Mouse (Mus musculus) ES-Bruce4 (cell line): ENCODE results near the gene Vmn2r22. TPM values are rescaled to one million over a fixed set of nuclear protein-coding genes. Genes with fewer than 3 reads are reported as not detected.
"Not testable (repeated sequence)": the region's sequence is repeated elsewhere in the genome, so short reads cannot be mapped to it uniquely, and the experiment has no call there.

Experiments
- H3K27ac ChIP-seq: 2 replicates; pipeline ENCODE4 v1.5.1; 2012; ENCODE audit warnings: low read length, inconsistent platforms; ENCODE audit not compliant: insufficient read depth
- H3K27me3 ChIP-seq: 2 replicates; pipeline ENCODE4 v1.6.1; 2012; ENCODE audit warnings: mild to moderate bottlenecking, low read length, inconsistent platforms; ENCODE audit not compliant: control insufficient read depth, poor library complexity, insufficient read depth, severe bottlenecking
- H3K36me3 ChIP-seq: 2 replicates; pipeline ENCODE4 v1.6.1; 2012; ENCODE audit warnings: inconsistent platforms, mild to moderate bottlenecking, low read length, moderate library complexity; ENCODE audit not compliant: control insufficient read depth, poor library complexity, insufficient read depth, severe bottlenecking
- H3K4me1 ChIP-seq: one replicate; pipeline ENCODE4 v1.8.1; 2011; ENCODE audit warnings: low read length; ENCODE audit not compliant: control insufficient read depth, insufficient read depth
- H3K4me3 ChIP-seq: 2 replicates; pipeline ENCODE4 v1.5.1; 2011; ENCODE audit warnings: low read depth, mild to moderate bottlenecking, low read length
- H3K9ac ChIP-seq: 2 replicates; pipeline ENCODE4 v1.6.1; 2012; ENCODE audit warnings: low read depth, mild to moderate bottlenecking, inconsistent platforms; ENCODE audit not compliant: poor library complexity, severe bottlenecking
- H3K9me3 ChIP-seq: replicated peaks from 2 replicates; pipeline ENCODE4 v1.6.1; 2012; ENCODE audit warnings: mild to moderate bottlenecking, low read length, inconsistent platforms; ENCODE audit not compliant: control insufficient read depth, poor library complexity, insufficient read depth, severe bottlenecking
- polyA plus RNA-seq: library from polyadenylated mRNA; stranded (reverse); fragments of >200 nt; gene quantifications from 2 replicates; pipeline ENCODE4 v1.2.4, GENCODE M21; 2011; ENCODE audit warnings: low read depth; ENCODE audit not compliant: missing spikeins, insufficient read depth, insufficient read length

Gene Vmn2r22
- polyA plus RNA-seq, 1 experiment, result not detected

DNA sequence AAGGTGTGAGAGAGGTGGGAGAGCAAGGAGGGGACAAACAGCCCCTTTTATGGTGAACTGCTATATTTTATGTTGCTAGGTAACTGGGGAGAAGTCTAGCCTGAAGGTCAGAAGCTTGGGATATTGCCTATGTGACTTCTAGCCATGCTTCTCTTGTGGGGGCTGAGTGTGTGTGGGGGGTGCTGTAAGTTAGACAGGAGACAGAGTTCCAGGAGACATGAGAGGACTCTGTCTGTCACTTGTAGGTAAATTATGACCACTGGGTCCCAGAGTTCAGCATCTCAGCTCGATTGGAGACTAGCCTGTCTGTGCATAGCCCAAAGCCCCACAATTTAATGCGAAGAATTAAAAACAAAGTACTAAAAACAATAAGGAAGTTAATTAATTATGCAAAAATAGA, 75.8 kb downstream of the Vmn2r22 start:
- not testable (repeated sequence) for H3K4me3 ChIP-seq, H3K27ac ChIP-seq, H3K27me3 ChIP-seq, H3K9me3 ChIP-seq, H3K36me3 ChIP-seq, H3K9ac ChIP-seq, H3K4me1 ChIP-seq

Other genes starting within 250 kb of the Vmn2r22 start
- not detected in 2 replicates for gene Vmn2r20, start 232.6 kb downstream of the Vmn2r22 start, polyA plus RNA-seq
- gene Vmn2r21, start 117.3 kb downstream of the Vmn2r22 start, polyA plus RNA-seq, result not detected in 2 replicates
- not detected in 2 replicates for gene Vmn2r23, start 51.9 kb upstream of the Vmn2r22 start, polyA plus RNA-seq
- 0.06 TPM in 2 replicates for gene Vmn2r24, start 128.2 kb upstream of the Vmn2r22 start, polyA plus RNA-seq
- gene Vmn2r25, start 202.7 kb upstream of the Vmn2r22 start, polyA plus RNA-seq, result 0.09 TPM in 2 replicates